Mouse (Mus musculus): Measurements from ENCODE around the gene Slc22a2.

DNA sequence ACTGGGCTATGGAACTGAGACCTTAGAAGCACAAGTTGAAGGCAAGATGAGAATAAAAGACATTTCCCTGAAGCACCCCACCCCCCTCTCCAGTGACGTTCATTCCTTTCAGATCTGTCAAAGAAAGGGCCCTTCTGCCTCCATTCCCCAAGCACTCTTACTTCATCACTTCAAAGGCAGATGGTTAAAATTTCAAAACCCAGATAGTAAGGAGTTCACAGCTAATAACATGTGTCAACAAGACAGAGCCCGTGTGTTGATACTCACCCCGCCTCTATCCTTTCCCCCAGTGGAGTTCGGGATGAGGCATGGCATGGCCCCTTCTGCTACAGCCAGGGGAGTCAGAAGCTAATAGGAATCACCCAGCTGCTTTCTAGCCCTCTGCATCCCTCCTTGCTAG is 31.5 kb downstream of the Slc22a2 start:
- no peak for TF ChIP-seq CTCF (conservative IDR thresholded peaks at IDR 0.05; ENCODE audit: low read length)
- TF ChIP-seq NANOG (IDR thresholded peaks at IDR 0.05; ENCODE audit: borderline replicate concordance, low read length): no peak
- TF ChIP-seq POU5F1 (IDR thresholded peaks at IDR 0.05; ENCODE audit: borderline replicate concordance, low read length): no peak

All from E14TG2a.4 (cell line).